ENCODE assay signal across 26 mouse cellular contexts in genomic region chr11:6997508-6997907, GRCm38 (mm10).
DNase-seq lines count a peak whose midpoint lies in the region; ATAC-seq and TF ChIP-seq lines count a peak whose summit lies in the region.
"Had no signal": no experiment of that assay in that cellular context is flagged by ENCODE, and none has a peak within 500 bp of the region (broad histone marks: within the 10 kb centered on the region; RNA-seq: fewer than 3 reads in every experiment).

No protein-coding gene starts in this region.

- no peaks in the 10 kb centered on the region for H3K9me3 ChIP-seq in intestine, embryonic 16.5 days (ENCODE audit: control insufficient read depth, low read length)
- no peaks in the 10 kb centered on the region for H3K9me3 ChIP-seq in intestine, embryonic 15.5 days
- no peaks in the 10 kb centered on the region for H3K9me3 ChIP-seq in lung, postnatal 0 days (ENCODE audit: low read length)
- no peaks in the 10 kb centered on the region for H3K9me3 ChIP-seq in hindbrain, embryonic 12.5 days (replicated peaks)
- H3K9me3 ChIP-seq: embryonic facial prominence, embryonic 15.5 days; hindbrain, embryonic 10.5 days; limb, embryonic 15.5 days; neural tube, embryonic 13.5 days had no signal

- TF ChIP-seq CTCF in lung, postnatal 0 days (IDR thresholded peaks at IDR 0.05): no peak

- no peaks in the 10 kb centered on the region for H3K36me3 ChIP-seq in intestine, embryonic 16.5 days (ENCODE audit: control insufficient read depth, insufficient read depth, low read length)
- no peaks in the 10 kb centered on the region for H3K36me3 ChIP-seq in intestine, embryonic 15.5 days
- H3K36me3 ChIP-seq in lung, postnatal 0 days (ENCODE audit: insufficient read depth, low read length): no peaks in the 10 kb centered on the region
- no peaks in the 10 kb centered on the region for H3K36me3 ChIP-seq in hindbrain, embryonic 12.5 days
- H3K36me3 ChIP-seq: embryonic facial prominence, embryonic 15.5 days; hindbrain, embryonic 10.5 days; limb, embryonic 15.5 days; neural tube, embryonic 13.5 days had no signal

- no peak overlapping the region for H3K27ac ChIP-seq in intestine, embryonic 16.5 days (ENCODE audit: low read length)
- no peak overlapping the region for H3K27ac ChIP-seq in intestine, embryonic 15.5 days
- H3K27ac ChIP-seq in lung, postnatal 0 days (ENCODE audit: low read length): no peak overlapping the region
- no peak overlapping the region for H3K27ac ChIP-seq in hindbrain, embryonic 12.5 days
- H3K27ac ChIP-seq: embryonic facial prominence, embryonic 15.5 days; gastrocnemius, adult 2 months; hindbrain, embryonic 10.5 days; hindbrain, postnatal 0 days; limb, embryonic 15.5 days; liver, embryonic 14.5 days; neural tube, embryonic 13.5 days had no signal

- no peaks in the 10 kb centered on the region for H3K27me3 ChIP-seq in intestine, embryonic 16.5 days (replicated peaks; ENCODE audit: control insufficient read depth, insufficient read depth, low read length)
- H3K27me3 ChIP-seq in intestine, embryonic 15.5 days (replicated peaks): no peaks in the 10 kb centered on the region
- H3K27me3 ChIP-seq in lung, postnatal 0 days (replicated peaks; ENCODE audit: insufficient read depth, low read length): no peaks in the 10 kb centered on the region
- H3K27me3 ChIP-seq in hindbrain, embryonic 12.5 days: no peaks in the 10 kb centered on the region
- H3K27me3 ChIP-seq: embryonic facial prominence, embryonic 15.5 days; limb, embryonic 15.5 days; neural tube, embryonic 13.5 days had no signal

- 53% methylated on average over 6 of the region's 6 CpGs for WGBS in intestine, embryonic 16.5 days
- WGBS in intestine, embryonic 15.5 days: 47% methylated on average over 6 of the region's 6 CpGs
- WGBS in lung, postnatal 0 days: 36% methylated on average over 6 of the region's 6 CpGs
- 79% methylated on average over 6 of the region's 6 CpGs for WGBS in hindbrain, embryonic 12.5 days

- no peak overlapping the region for H3K4me3 ChIP-seq in intestine, embryonic 16.5 days (ENCODE audit: low read length)
- no peak overlapping the region for H3K4me3 ChIP-seq in intestine, embryonic 15.5 days (replicated peaks)
- H3K4me3 ChIP-seq in lung, postnatal 0 days (ENCODE audit: low read depth, low read length): no peak overlapping the region
- H3K4me3 ChIP-seq in hindbrain, embryonic 12.5 days: no peak overlapping the region
- H3K4me3 ChIP-seq: embryonic facial prominence, embryonic 15.5 days; gastrocnemius, adult 2 months; hindbrain, embryonic 10.5 days; limb, embryonic 15.5 days; myocyte; neural tube, embryonic 13.5 days had no signal

- ATAC-seq in intestine, embryonic 16.5 days: peak; percentile 44; the same call in 1 of the 2 replicates
- ATAC-seq in intestine, embryonic 15.5 days: no peak
- peak; percentile 54 for ATAC-seq in lung, postnatal 0 days
- no peak for ATAC-seq in hindbrain, embryonic 12.5 days (ENCODE audit: low FRiP score)
- ATAC-seq: forebrain, embryonic 14.5 days; hindbrain, postnatal 0 days; midbrain, embryonic 16.5 days had no signal

- no peak for TF ChIP-seq EP300 in lung, postnatal 0 days (IDR thresholded peaks at IDR 0.05)

- no peak overlapping the region for H3K9ac ChIP-seq in intestine, embryonic 16.5 days (ENCODE audit: low read depth, low read length)
- no peak overlapping the region for H3K9ac ChIP-seq in intestine, embryonic 15.5 days
- no peak overlapping the region for H3K9ac ChIP-seq in lung, postnatal 0 days (replicated peaks; ENCODE audit: low read depth)
- no peak overlapping the region for H3K9ac ChIP-seq in hindbrain, embryonic 12.5 days
- H3K9ac ChIP-seq: embryonic facial prominence, embryonic 15.5 days; limb, embryonic 15.5 days; liver, embryonic 14.5 days; neural tube, embryonic 13.5 days had no signal

- no peak overlapping the region for H3K4me2 ChIP-seq in intestine, embryonic 16.5 days (ENCODE audit: low read depth, low read length)
- no peak overlapping the region for H3K4me2 ChIP-seq in intestine, embryonic 15.5 days (replicated peaks)
- no peak overlapping the region for H3K4me2 ChIP-seq in lung, postnatal 0 days (replicated peaks; ENCODE audit: low read depth, low read length)
- no peak overlapping the region for H3K4me2 ChIP-seq in hindbrain, embryonic 12.5 days (replicated peaks)
- H3K4me2 ChIP-seq: embryonic facial prominence, embryonic 15.5 days; limb, embryonic 15.5 days; neural tube, embryonic 13.5 days had no signal

- H3K4me1 ChIP-seq in intestine, embryonic 16.5 days (ENCODE audit: control insufficient read depth, insufficient read depth, low read length): peaks cover 3% of the 10 kb centered on the region; the same call in 1 of the 2 replicates
- 0 out of 2 replicates have a peak, but pooled peaks cover 15% of the 10 kb centered on the region for H3K4me1 ChIP-seq in intestine, embryonic 15.5 days (replicated peaks)
- no peaks in the 10 kb centered on the region for H3K4me1 ChIP-seq in lung, postnatal 0 days (ENCODE audit: insufficient read depth, low read depth, low read length)
- no peaks in the 10 kb centered on the region for H3K4me1 ChIP-seq in hindbrain, embryonic 12.5 days
- H3K4me1 ChIP-seq: embryonic facial prominence, embryonic 15.5 days; hindbrain, embryonic 10.5 days; limb, embryonic 15.5 days; neural tube, embryonic 13.5 days had no signal

- DNase-seq in kidney, postnatal 14 days: peak; percentile 42
- no peak for DNase-seq in kidney, postnatal 25 days
- peak; percentile 42 for DNase-seq in lung, postnatal 0 days (ENCODE audit: low spot score)
- DNase-seq in lung, adult 18-20 months: no peak
- DNase-seq: adrenal gland, adult 2 months; cerebellum, adult 11 months; cerebellum, adult 9-11 months; gastrocnemius, adult 2 months; left cerebral cortex, postnatal 4 days; retina, postnatal 1 day; right cerebral cortex, postnatal 25 days; spleen, adult 18-20 months; thymus, adult 2 months; thymus, postnatal 4 days had no signal

Comparison
In these comparisons a context has a peak if more than half of its experiments do, and no peak if none do; other contexts are left out.
1. ATAC-seq: peak in intestine, embryonic 16.5 days (single experiment) and lung, postnatal 0 days (single experiment); none in intestine, embryonic 15.5 days (single experiment) and hindbrain, embryonic 12.5 days (single experiment).
2. DNase-seq: peak in kidney, postnatal 14 days (single experiment) and lung, postnatal 0 days (single experiment); none in kidney, postnatal 25 days (0 of 2) and lung, adult 18-20 months (0 of 2).